Mouse (Mus musculus) cerebellum, adult 8-10 months (tissue): ENCODE data around the gene Rdh1.

Source experiments
- DNase-seq: peaks from one replicate; pipeline ENCODE4 v3.0.0; 2022

Gene Rdh1

GRCm38 (mm10) chr10:127759181-127760110 is at the start of gene Rdh1, which contains the start of gene Rdh16f1:
Gene Rdh1 (plus strand): TSS chr10:127759721.
Gene Rdh16f1 (plus strand): TSS chr10:127759787.
- no peak for DNase-seq

GRCm38 (mm10) chr10:127710331-127710730 is 49.2 kb upstream of the Rdh1 start:
- DNase-seq: no peak

- DNase-seq: no peak
These were observed 46.8 kb upstream of the Rdh1 start for GRCm38 (mm10) chr10:127712736-127713135.

- no peak for DNase-seq
These were observed 37.7 kb upstream of the Rdh1 start for GRCm38 (mm10) chr10:127721671-127722418.

- DNase-seq: no peak
These were observed 35.3 kb upstream of the Rdh1 start, which contains the start of gene Tac2 for GRCm38 (mm10) chr10:127724178-127724577. Gene Tac2 (plus strand): TSS chr10:127724478.

GRCm38 (mm10) chr10:127725136-127725535 is 34.4 kb upstream of the Rdh1 start:
- DNase-seq: no peak

- no peak for DNase-seq
These were observed 31.1 kb upstream of the Rdh1 start for GRCm38 (mm10) chr10:127728437-127728836.

GRCm38 (mm10) chr10:127730285-127730932 is 29.1 kb upstream of the Rdh1 start:
- DNase-seq: no peak

- no peak for DNase-seq
These were observed 28.6 kb upstream of the Rdh1 start for GRCm38 (mm10) chr10:127730933-127731310.

- DNase-seq: no peak
These were observed 28.1 kb upstream of the Rdh1 start for GRCm38 (mm10) chr10:127731397-127731796.

GRCm38 (mm10) chr10:127734434-127734833 is 25.1 kb upstream of the Rdh1 start:
- DNase-seq: no peak

GRCm38 (mm10) chr10:127736266-127736665 is 23.3 kb upstream of the Rdh1 start:
- no peak for DNase-seq

- no peak for DNase-seq
These were observed 22.6 kb upstream of the Rdh1 start for GRCm38 (mm10) chr10:127736916-127737315.

GRCm38 (mm10) chr10:127737552-127737951 is 22.0 kb upstream of the Rdh1 start:
- DNase-seq: no peak

- DNase-seq: peak; percentile 28
These were observed 21.2 kb upstream of the Rdh1 start for GRCm38 (mm10) chr10:127738151-127738882.

GRCm38 (mm10) chr10:127739083-127739660 is 20.3 kb upstream of the Rdh1 start, which contains the start of gene Zbtb39:
Gene Zbtb39 (plus strand): TSS chr10:127739538.
- DNase-seq: peak; percentile 67

- DNase-seq: no peak
These were observed 19.8 kb upstream of the Rdh1 start for GRCm38 (mm10) chr10:127739661-127740161.

- DNase-seq: peak; percentile 27
These were observed 14.9 kb upstream of the Rdh1 start for GRCm38 (mm10) chr10:127744661-127745060.

- DNase-seq: no peak
These were observed 13.6 kb upstream of the Rdh1 start for GRCm38 (mm10) chr10:127745886-127746285.

GRCm38 (mm10) chr10:127747254-127747653 is 12.3 kb upstream of the Rdh1 start:
- no peak for DNase-seq

GRCm38 (mm10) chr10:127748847-127749612 is 10.5 kb upstream of the Rdh1 start:
- DNase-seq: no peak
